Mouse (Mus musculus): ENCODE measurements around the gene Wwox. TPM values are rescaled to one million over a fixed set of nuclear protein-coding genes. Genes with fewer than 3 reads are reported as not detected.

The Wwox gene
- total and polyA plus RNA-seq, 3 experiments = 7.6 to 61.8 (median 12.2) TPM

GRCm38 (mm10) chr8:115070225-115070624, 630.8 kb downstream of the Wwox start:
- DNase-seq (ENCODE audit: low read depth, low spot score) = no peak
- no peaks in the 10 kb centered on the region for H3K27me3 ChIP-seq (ENCODE audit: control insufficient read depth in 1 of 2, insufficient read depth in 2 of 2, low read length in 2 of 2)
- H3K79me2 ChIP-seq (ENCODE audit: control insufficient read depth, insufficient read depth, low read length, poor library complexity) = no peaks in the 10 kb centered on the region
- no peaks in the 10 kb centered on the region for H3K4me1 ChIP-seq (ENCODE audit: control insufficient read depth in 1 of 2, insufficient read depth in 2 of 2, low read length in 2 of 2)
- no peak overlapping the region for H3K9ac ChIP-seq (ENCODE audit: control insufficient read depth, low read depth, low read length, poor library complexity, severe bottlenecking)
- TF ChIP-seq UBTF (IDR thresholded peaks at IDR 0.05; ENCODE audit: borderline replicate concordance, insufficient read depth, low read depth, low read length) (no peak), USF2 (IDR thresholded peaks at IDR 0.05; ENCODE audit: borderline replicate concordance in 1 of 2, insufficient read depth in 1 of 2, low read depth in 1 of 2, low read length in 2 of 2) (no peak), SIN3A (IDR thresholded peaks at IDR 0.05; ENCODE audit: low read length) (no peak), CTCF (IDR thresholded peaks at IDR 0.05 in 2 of 3, conservative IDR thresholded peaks at IDR 0.05 in 1 of 3; ENCODE audit: control insufficient read depth in 1 of 3, insufficient read depth in 1 of 3, low read depth in 2 of 3, low read length in 3 of 3, poor library complexity in 1 of 3, severe bottlenecking in 1 of 3) (no peak), MYC (IDR thresholded peaks at IDR 0.05; ENCODE audit: low read depth, low read length) (no peak), ELF1 (IDR thresholded peaks at IDR 0.05; ENCODE audit: low read depth, low read length) (no peak), EP300 (IDR thresholded peaks at IDR 0.05; ENCODE audit: low read depth in 1 of 2, low read length in 2 of 2) (no peak), CHD1 (IDR thresholded peaks at IDR 0.05; ENCODE audit: low read depth, low read length) (no peak), ETS1 (IDR thresholded peaks at IDR 0.05; ENCODE audit: low read depth, low read length) (no peak), ZKSCAN1 (IDR thresholded peaks at IDR 0.05; ENCODE audit: low read depth, low read length) (no peak), GATA1 (IDR thresholded peaks at IDR 0.05; ENCODE audit: low read depth, low read length) (no peak), E2F4 (IDR thresholded peaks at IDR 0.05; ENCODE audit: borderline replicate concordance, low read depth, low read length) (no peak), RCOR1 (IDR thresholded peaks at IDR 0.05; ENCODE audit: low read depth, low read length) (no peak), KAT2A (conservative IDR thresholded peaks at IDR 0.05; ENCODE audit: low read depth, low read length) (no peak), HCFC1 (IDR thresholded peaks at IDR 0.05; ENCODE audit: low read depth, low read length) (no peak), MEF2A (IDR thresholded peaks at IDR 0.05; ENCODE audit: extremely low read depth, insufficient replicate concordance, low read depth, low read length, poor library complexity, severe bottlenecking) (no peak), MYB (IDR thresholded peaks at IDR 0.05; ENCODE audit: low read depth, low read length) (no peak)
- H3K9me3 ChIP-seq (replicated peaks; ENCODE audit: insufficient read depth, low read length) = no peaks in the 10 kb centered on the region
- H3K27ac ChIP-seq (ENCODE audit: control insufficient read depth, low read depth, low read length) = no peak overlapping the region
- no peak overlapping the region for H3K4me3 ChIP-seq (ENCODE audit: control insufficient read depth in 1 of 2, insufficient read depth in 1 of 2, low read depth in 2 of 2, low read length in 2 of 2)
- no peaks in the 10 kb centered on the region for H3K36me3 ChIP-seq (ENCODE audit: control insufficient read depth in 1 of 2, insufficient read depth in 2 of 2, low read length in 2 of 2)

GRCm38 (mm10) chr8:115071231-115071630, 631.8 kb downstream of the Wwox start:
- no peaks in the 10 kb centered on the region for H3K36me3 ChIP-seq (ENCODE audit: control insufficient read depth in 1 of 2, insufficient read depth in 2 of 2, low read length in 2 of 2)
- no peak overlapping the region for H3K27ac ChIP-seq (ENCODE audit: control insufficient read depth, low read depth, low read length)
- no peaks in the 10 kb centered on the region for H3K9me3 ChIP-seq (replicated peaks; ENCODE audit: insufficient read depth, low read length)
- no peak overlapping the region for H3K4me3 ChIP-seq (ENCODE audit: control insufficient read depth in 1 of 2, insufficient read depth in 1 of 2, low read depth in 2 of 2, low read length in 2 of 2)
- no peaks in the 10 kb centered on the region for H3K27me3 ChIP-seq (ENCODE audit: control insufficient read depth in 1 of 2, insufficient read depth in 2 of 2, low read length in 2 of 2)
- no peak for TF ChIP-seq MYC (IDR thresholded peaks at IDR 0.05; ENCODE audit: low read depth, low read length)
- TF ChIP-seq MYB (IDR thresholded peaks at IDR 0.05; ENCODE audit: low read depth, low read length) = no peak
- no peak for TF ChIP-seq RCOR1 (IDR thresholded peaks at IDR 0.05; ENCODE audit: low read depth, low read length)
- no peak for TF ChIP-seq UBTF (IDR thresholded peaks at IDR 0.05; ENCODE audit: borderline replicate concordance, insufficient read depth, low read depth, low read length)
- TF ChIP-seq POLR2A (IDR thresholded peaks at IDR 0.05; ENCODE audit: control insufficient read depth in 1 of 2, insufficient read depth in 1 of 2, low read depth in 1 of 2, low read length in 2 of 2, poor library complexity in 1 of 2) = no peak
- TF ChIP-seq ZMIZ1 (IDR thresholded peaks at IDR 0.05; ENCODE audit: low read depth, low read length) = no peak
- TF ChIP-seq MAX (IDR thresholded peaks at IDR 0.05; ENCODE audit: low read length) = no peak
- no peak for TF ChIP-seq TCF12 (IDR thresholded peaks at IDR 0.05; ENCODE audit: low read depth, low read length)
- no peak for TF ChIP-seq MEF2A (IDR thresholded peaks at IDR 0.05; ENCODE audit: extremely low read depth, insufficient replicate concordance, low read depth, low read length, poor library complexity, severe bottlenecking)
- no peak for TF ChIP-seq GATA1 (IDR thresholded peaks at IDR 0.05; ENCODE audit: low read depth, low read length)
- TF ChIP-seq ZKSCAN1 (IDR thresholded peaks at IDR 0.05; ENCODE audit: low read depth, low read length) = no peak
- TF ChIP-seq JUND (IDR thresholded peaks at IDR 0.05; ENCODE audit: low read depth, low read length) = no peak
- no peak for TF ChIP-seq ETS1 (IDR thresholded peaks at IDR 0.05; ENCODE audit: low read depth, low read length)
- TF ChIP-seq TAL1 (IDR thresholded peaks at IDR 0.05; ENCODE audit: low read length) = no peak
- TF ChIP-seq NRF1 (IDR thresholded peaks at IDR 0.05; ENCODE audit: insufficient read depth, low read depth, low read length, poor library complexity, severe bottlenecking) = no peak
- no peak for TF ChIP-seq CHD1 (IDR thresholded peaks at IDR 0.05; ENCODE audit: low read depth, low read length)
- no peak for TF ChIP-seq ZNF384 (IDR thresholded peaks at IDR 0.05; ENCODE audit: low read depth, low read length)
- no peaks in the 10 kb centered on the region for H3K4me1 ChIP-seq (ENCODE audit: control insufficient read depth in 1 of 2, insufficient read depth in 2 of 2, low read length in 2 of 2)
- H3K9ac ChIP-seq (ENCODE audit: control insufficient read depth, low read depth, low read length, poor library complexity, severe bottlenecking) = no peak overlapping the region
- H3K79me2 ChIP-seq (ENCODE audit: control insufficient read depth, insufficient read depth, low read length, poor library complexity) = no peaks in the 10 kb centered on the region
- DNase-seq (ENCODE audit: low read depth, low spot score) = no peak
